Mouse (Mus musculus) ovary, postnatal 10 days (tissue): ENCODE measurements around the gene Arl4d.
"Not testable (repeated sequence)": the region's sequence is repeated elsewhere in the genome, so short reads cannot be mapped to it uniquely, and the experiment has no call there.

Source experiments
- DNase-seq: peaks from one replicate; pipeline ENCODE4 v3.0.0; 2022; ENCODE audit warnings: low spot score

Gene Arl4d

GRCm38 (mm10) chr11:101646283-101646794 lies 19.0 kb upstream of the Arl4d start:
- not testable (repeated sequence) for DNase-seq

GRCm38 (mm10) chr11:101647093-101647492 lies 18.2 kb upstream of the Arl4d start:
- DNase-seq: not testable (repeated sequence)

GRCm38 (mm10) chr11:101656356-101656755 lies 9.0 kb upstream of the Arl4d start:
- DNase-seq: no peak

GRCm38 (mm10) chr11:101657528-101657885 lies 7.8 kb upstream of the Arl4d start:
- DNase-seq: no peak

GRCm38 (mm10) chr11:101657886-101658750 lies 7.2 kb upstream of the Arl4d start:
- peak; percentile 63 for DNase-seq

GRCm38 (mm10) chr11:101658751-101659558 lies 6.4 kb upstream of the Arl4d start:
- no peak for DNase-seq

- DNase-seq: no peak
These were observed 4.2 kb upstream of the Arl4d start for GRCm38 (mm10) chr11:101661191-101661590.

GRCm38 (mm10) chr11:101661786-101662185 lies 3.6 kb upstream of the Arl4d start:
- DNase-seq: no peak

GRCm38 (mm10) chr11:101663229-101664027 lies 1.9 kb upstream of the Arl4d start:
- DNase-seq: no peak

- DNase-seq: no peak
These were observed 273 bp downstream of the Arl4d start for GRCm38 (mm10) chr11:101665636-101665992.

GRCm38 (mm10) chr11:101666626-101667345 lies 1.4 kb downstream of the Arl4d start:
- no peak for DNase-seq

- DNase-seq: no peak
These were observed 2.7 kb downstream of the Arl4d start for GRCm38 (mm10) chr11:101667871-101668532.

- DNase-seq: no peak
These were observed 3.4 kb downstream of the Arl4d start for GRCm38 (mm10) chr11:101668546-101669261.

- no peak for DNase-seq
These were observed 5.0 kb downstream of the Arl4d start for GRCm38 (mm10) chr11:101670334-101670733.

GRCm38 (mm10) chr11:101671255-101671654 lies 5.9 kb downstream of the Arl4d start:
- no peak for DNase-seq

GRCm38 (mm10) chr11:101673010-101673642 lies 7.8 kb downstream of the Arl4d start:
- DNase-seq: no peak

GRCm38 (mm10) chr11:101674106-101674505 lies 8.8 kb downstream of the Arl4d start:
- no peak for DNase-seq

GRCm38 (mm10) chr11:101675349-101675748 lies 10.0 kb downstream of the Arl4d start:
- no peak for DNase-seq

- no peak for DNase-seq
These were observed 12.3 kb downstream of the Arl4d start for GRCm38 (mm10) chr11:101677655-101678054.

GRCm38 (mm10) chr11:101678770-101679169 lies 13.4 kb downstream of the Arl4d start:
- no peak for DNase-seq
